Mouse (Mus musculus): ENCODE data around the gene Slc45a1. TPM values are rescaled to one million over a fixed set of nuclear protein-coding genes. Genes with fewer than 3 reads are reported as not detected.
"Not testable (repeated sequence)": the region's sequence is repeated elsewhere in the genome, so short reads cannot be mapped to it uniquely, and the experiment has no call there.

Gene Slc45a1
- polyA plus RNA-seq, 1 experiment from 2014 or later: 1.1 TPM

- not testable (repeated sequence) for H3K36me3 ChIP-seq (ENCODE audit: control insufficient read depth, insufficient read depth, low read length); H3K4me2 ChIP-seq (ENCODE audit: low read depth, low read length); H3K27me3 ChIP-seq (ENCODE audit: control insufficient read depth, insufficient read depth, low read length); H3K27ac ChIP-seq (ENCODE audit: low read length); H3K4me3 ChIP-seq (replicated peaks; ENCODE audit: low read length); H3K9me3 ChIP-seq (replicated peaks; ENCODE audit: control insufficient read depth, low read length); ATAC-seq (ENCODE audit: insufficient read depth, low FRiP score); H3K9ac ChIP-seq (ENCODE audit: low read length)
- WGBS: 81% methylated on average over 2 of the region's 2 CpGs
- H3K4me1 ChIP-seq (ENCODE audit: control insufficient read depth, insufficient read depth, low read length): peaks cover 22% of the 10 kb centered on the region
These were observed 51.5 kb downstream of the Slc45a1 start for GRCm38 (mm10) chr4:150600503-150600902.

GRCm38 (mm10) chr4:150599119-150599992, 52.6 kb downstream of the Slc45a1 start:
- H3K27me3 ChIP-seq (ENCODE audit: control insufficient read depth, insufficient read depth, low read length): no peaks in the 10 kb centered on the region
- H3K4me2 ChIP-seq (ENCODE audit: low read depth, low read length): no peak overlapping the region
- H3K4me3 ChIP-seq (replicated peaks; ENCODE audit: low read length): no peak overlapping the region
- 49% methylated on average over 3 of the region's 3 CpGs for WGBS
- no peaks in the 10 kb centered on the region for H3K9me3 ChIP-seq (replicated peaks; ENCODE audit: control insufficient read depth, low read length)
- H3K36me3 ChIP-seq (ENCODE audit: control insufficient read depth, insufficient read depth, low read length): no peaks in the 10 kb centered on the region
- H3K9ac ChIP-seq (ENCODE audit: low read length): no peak overlapping the region
- H3K27ac ChIP-seq (ENCODE audit: low read length): peak overlapping the region; percentile 18; the same call in 1 of the 2 replicates
- peaks cover 32% of the 10 kb centered on the region for H3K4me1 ChIP-seq (ENCODE audit: control insufficient read depth, insufficient read depth, low read length)
- ATAC-seq (ENCODE audit: insufficient read depth, low FRiP score): 0 out of 2 replicates have a peak, but pooled peaks have one; percentile 22

GRCm38 (mm10) chr4:150598686-150599085, 53.3 kb downstream of the Slc45a1 start:
- no peaks in the 10 kb centered on the region for H3K36me3 ChIP-seq (ENCODE audit: control insufficient read depth, insufficient read depth, low read length)
- 43% methylated on average over 1 of the region's 1 CpGs for WGBS
- peaks cover 35% of the 10 kb centered on the region for H3K4me1 ChIP-seq (ENCODE audit: control insufficient read depth, insufficient read depth, low read length)
- no peak for ATAC-seq (ENCODE audit: insufficient read depth, low FRiP score)
- H3K9ac ChIP-seq (ENCODE audit: low read length): no peak overlapping the region
- H3K9me3 ChIP-seq (replicated peaks; ENCODE audit: control insufficient read depth, low read length): no peaks in the 10 kb centered on the region
- no peak overlapping the region for H3K4me2 ChIP-seq (ENCODE audit: low read depth, low read length)
- H3K4me3 ChIP-seq (replicated peaks; ENCODE audit: low read length): no peak overlapping the region
- no peaks in the 10 kb centered on the region for H3K27me3 ChIP-seq (ENCODE audit: control insufficient read depth, insufficient read depth, low read length)
- H3K27ac ChIP-seq (ENCODE audit: low read length): no peak overlapping the region

GRCm38 (mm10) chr4:150595991-150596390, 56.0 kb downstream of the Slc45a1 start:
- peaks cover 54% of the 10 kb centered on the region for H3K4me1 ChIP-seq (ENCODE audit: control insufficient read depth, insufficient read depth, low read length)
- WGBS: 68% methylated on average over 5 of the region's 5 CpGs

GRCm38 (mm10) chr4:150595071-150595470, 56.9 kb downstream of the Slc45a1 start:
- H3K36me3 ChIP-seq (ENCODE audit: control insufficient read depth, insufficient read depth, low read length): no peaks in the 10 kb centered on the region
- no peak overlapping the region for H3K27ac ChIP-seq (ENCODE audit: low read length)
- no peaks in the 10 kb centered on the region for H3K27me3 ChIP-seq (ENCODE audit: control insufficient read depth, insufficient read depth, low read length)
- no peak overlapping the region for H3K4me2 ChIP-seq (ENCODE audit: low read depth, low read length)
- WGBS: 58% methylated on average over 3 of the region's 3 CpGs
- peak; percentile 6; the same call in 1 of the 2 replicates for ATAC-seq (ENCODE audit: insufficient read depth, low FRiP score)
- no peaks in the 10 kb centered on the region for H3K9me3 ChIP-seq (replicated peaks; ENCODE audit: control insufficient read depth, low read length)
- no peak overlapping the region for H3K9ac ChIP-seq (ENCODE audit: low read length)
- H3K4me3 ChIP-seq (replicated peaks; ENCODE audit: low read length): no peak overlapping the region
- peaks cover 63% of the 10 kb centered on the region for H3K4me1 ChIP-seq (ENCODE audit: control insufficient read depth, insufficient read depth, low read length)

More at GRCm38 (mm10) chr4:150595991-150596390, 56.0 kb downstream of the Slc45a1 start:
- no peak overlapping the region for H3K4me2 ChIP-seq (ENCODE audit: low read depth, low read length)
- no peak overlapping the region for H3K4me3 ChIP-seq (replicated peaks; ENCODE audit: low read length)
- H3K36me3 ChIP-seq (ENCODE audit: control insufficient read depth, insufficient read depth, low read length): no peaks in the 10 kb centered on the region
- H3K27me3 ChIP-seq (ENCODE audit: control insufficient read depth, insufficient read depth, low read length): no peaks in the 10 kb centered on the region
- H3K9ac ChIP-seq (ENCODE audit: low read length): no peak overlapping the region
- no peak overlapping the region for H3K27ac ChIP-seq (ENCODE audit: low read length)
- ATAC-seq (ENCODE audit: insufficient read depth, low FRiP score): no peak
- H3K9me3 ChIP-seq (replicated peaks; ENCODE audit: control insufficient read depth, low read length): no peaks in the 10 kb centered on the region

GRCm38 (mm10) chr4:150594298-150594829, 57.6 kb downstream of the Slc45a1 start:
- Histone ChIP-seq H3K27ac (ENCODE audit: low read length) (no peak overlapping the region), H3K4me2 (ENCODE audit: low read depth, low read length) (no peak overlapping the region), H3K4me1 (ENCODE audit: control insufficient read depth, insufficient read depth, low read length) (peaks cover 61% of the 10 kb centered on the region), H3K9ac (ENCODE audit: low read length) (no peak overlapping the region), H3K36me3 (ENCODE audit: control insufficient read depth, insufficient read depth, low read length) (no peaks in the 10 kb centered on the region), H3K27me3 (ENCODE audit: control insufficient read depth, insufficient read depth, low read length) (no peaks in the 10 kb centered on the region), H3K9me3 (replicated peaks; ENCODE audit: control insufficient read depth, low read length) (no peaks in the 10 kb centered on the region), H3K4me3 (replicated peaks; ENCODE audit: low read length) (no peak overlapping the region)
- ATAC-seq (ENCODE audit: insufficient read depth, low FRiP score): no peak
- 84% methylated on average over 4 of the region's 4 CpGs for WGBS

GRCm38 (mm10) chr4:150593473-150594217, 58.3 kb downstream of the Slc45a1 start:
- H3K36me3 ChIP-seq (ENCODE audit: control insufficient read depth, insufficient read depth, low read length): no peaks in the 10 kb centered on the region
- no peaks in the 10 kb centered on the region for H3K27me3 ChIP-seq (ENCODE audit: control insufficient read depth, insufficient read depth, low read length)
- 57% methylated on average over 4 of the region's 4 CpGs for WGBS
- no peak overlapping the region for H3K4me2 ChIP-seq (ENCODE audit: low read depth, low read length)
- H3K9ac ChIP-seq (ENCODE audit: low read length): no peak overlapping the region
- H3K4me1 ChIP-seq (ENCODE audit: control insufficient read depth, insufficient read depth, low read length): peaks cover 59% of the 10 kb centered on the region
- ATAC-seq (ENCODE audit: insufficient read depth, low FRiP score): no peak
- no peaks in the 10 kb centered on the region for H3K9me3 ChIP-seq (replicated peaks; ENCODE audit: control insufficient read depth, low read length)
- no peak overlapping the region for H3K27ac ChIP-seq (ENCODE audit: low read length)
- no peak overlapping the region for H3K4me3 ChIP-seq (replicated peaks; ENCODE audit: low read length)

GRCm38 (mm10) chr4:150592087-150592486, 59.9 kb downstream of the Slc45a1 start:
- H3K4me3 ChIP-seq (replicated peaks; ENCODE audit: low read length): no peak overlapping the region
- peaks cover 62% of the 10 kb centered on the region for H3K4me1 ChIP-seq (ENCODE audit: control insufficient read depth, insufficient read depth, low read length)
- peak overlapping the region; percentile 57; the same call in 1 of the 2 replicates for H3K27ac ChIP-seq (ENCODE audit: low read length)
- H3K36me3 ChIP-seq (ENCODE audit: control insufficient read depth, insufficient read depth, low read length): no peaks in the 10 kb centered on the region
- no peak for ATAC-seq (ENCODE audit: insufficient read depth, low FRiP score)
- WGBS: 50% methylated on average over 6 of the region's 6 CpGs
- H3K9me3 ChIP-seq (replicated peaks; ENCODE audit: control insufficient read depth, low read length): no peaks in the 10 kb centered on the region
- no peak overlapping the region for H3K9ac ChIP-seq (ENCODE audit: low read length)
- no peaks in the 10 kb centered on the region for H3K27me3 ChIP-seq (ENCODE audit: control insufficient read depth, insufficient read depth, low read length)
- no peak overlapping the region for H3K4me2 ChIP-seq (ENCODE audit: low read depth, low read length)

GRCm38 (mm10) chr4:150591602-150592001, 60.4 kb downstream of the Slc45a1 start:
- H3K9me3 ChIP-seq (replicated peaks; ENCODE audit: control insufficient read depth, low read length): no peaks in the 10 kb centered on the region
- no peak overlapping the region for H3K4me3 ChIP-seq (replicated peaks; ENCODE audit: low read length)
- no peaks in the 10 kb centered on the region for H3K36me3 ChIP-seq (ENCODE audit: control insufficient read depth, insufficient read depth, low read length)
- no peak overlapping the region for H3K4me2 ChIP-seq (ENCODE audit: low read depth, low read length)
- H3K4me1 ChIP-seq (ENCODE audit: control insufficient read depth, insufficient read depth, low read length): peaks cover 67% of the 10 kb centered on the region
- H3K27me3 ChIP-seq (ENCODE audit: control insufficient read depth, insufficient read depth, low read length): no peaks in the 10 kb centered on the region
- no peak for ATAC-seq (ENCODE audit: insufficient read depth, low FRiP score)
- WGBS: 39% methylated on average over 4 of the region's 4 CpGs
- H3K27ac ChIP-seq (ENCODE audit: low read length): peak overlapping the region; percentile 57
- H3K9ac ChIP-seq (ENCODE audit: low read length): peak overlapping the region; percentile 13; the same call in 1 of the 2 replicates

All from stomach, embryonic 16.5 days (tissue).